Mouse (Mus musculus) spleen, adult 2 months (tissue): ENCODE measurements around the gene Rad9a. TPM values are rescaled to one million over a fixed set of nuclear protein-coding genes. Genes with fewer than 3 reads are reported as not detected.

Source experiments
- DNase-seq, 2 experiments: peaks; one replicate each; pipeline versions ENCODE4 v3.0.0 to v3.0.0-alpha.2; 2012 to 2021; ENCODE audit warnings: low spot score in 2 of 2, low read depth in 1 of 2
- H3K27ac ChIP-seq: fragments of 200-500 bp; 2 replicates; pipeline ENCODE4 v1.5.1; 2012; ENCODE audit warnings: low read length, inconsistent platforms; ENCODE audit not compliant: insufficient read depth
- H3K27me3 ChIP-seq: fragments of 200-500 bp; 2 replicates; pipeline ENCODE4 v1.6.1; 2012; ENCODE audit warnings: mild to moderate bottlenecking, moderate library complexity, low read length, inconsistent platforms; ENCODE audit not compliant: control insufficient read depth, insufficient read depth
- H3K36me3 ChIP-seq: fragments of 200-500 bp; 2 replicates; pipeline ENCODE4 v1.6.1; 2012; ENCODE audit warnings: mild to moderate bottlenecking, low read length, inconsistent platforms; ENCODE audit not compliant: control insufficient read depth, insufficient read depth
- H3K4me1 ChIP-seq: fragments of 200-500 bp; 2 replicates; pipeline ENCODE4 v1.6.1; 2011; ENCODE audit warnings: inconsistent platforms; ENCODE audit not compliant: control insufficient read depth, insufficient read depth, insufficient read length
- H3K4me3 ChIP-seq: fragments of 200-500 bp; 2 replicates; pipeline ENCODE4 v1.5.1; 2011; ENCODE audit warnings: mild to moderate bottlenecking, inconsistent platforms; ENCODE audit not compliant: insufficient read depth, insufficient read length; ENCODE audit errors: extremely low read depth
- CTCF ChIP-seq: fragments of 200-500 bp; IDR thresholded peaks from 2 replicates; pipeline ENCODE4 v1.5.1; 2011; ENCODE audit warnings: mild to moderate bottlenecking, inconsistent platforms; ENCODE audit not compliant: insufficient read depth, insufficient read length, insufficient replicate concordance; ENCODE audit errors: extremely low read depth
- POLR2A ChIP-seq: fragments of 200-500 bp; IDR thresholded peaks from 2 replicates; pipeline ENCODE4 v1.6.1; 2011; ENCODE audit warnings: low read depth, low read length, inconsistent platforms
- WGBS: fragments of 180-500 bp; shearing (Covaris S2); methylation state at CpG from one replicate; pipeline ENCODE4 v1.1.7; 2018; 5-methylcytosine and 5-hydroxymethylcytosine counted together
- polyA plus RNA-seq: library from polyadenylated mRNA; depleted of rRNA; stranded (reverse); fragments of >200 nt; gene quantifications from 2 replicates; pipeline ENCODE4 v1.2.3, GENCODE M21; 2012

Gene Rad9a
- polyA plus RNA-seq, 1 experiment: 53.1 TPM

DNA sequence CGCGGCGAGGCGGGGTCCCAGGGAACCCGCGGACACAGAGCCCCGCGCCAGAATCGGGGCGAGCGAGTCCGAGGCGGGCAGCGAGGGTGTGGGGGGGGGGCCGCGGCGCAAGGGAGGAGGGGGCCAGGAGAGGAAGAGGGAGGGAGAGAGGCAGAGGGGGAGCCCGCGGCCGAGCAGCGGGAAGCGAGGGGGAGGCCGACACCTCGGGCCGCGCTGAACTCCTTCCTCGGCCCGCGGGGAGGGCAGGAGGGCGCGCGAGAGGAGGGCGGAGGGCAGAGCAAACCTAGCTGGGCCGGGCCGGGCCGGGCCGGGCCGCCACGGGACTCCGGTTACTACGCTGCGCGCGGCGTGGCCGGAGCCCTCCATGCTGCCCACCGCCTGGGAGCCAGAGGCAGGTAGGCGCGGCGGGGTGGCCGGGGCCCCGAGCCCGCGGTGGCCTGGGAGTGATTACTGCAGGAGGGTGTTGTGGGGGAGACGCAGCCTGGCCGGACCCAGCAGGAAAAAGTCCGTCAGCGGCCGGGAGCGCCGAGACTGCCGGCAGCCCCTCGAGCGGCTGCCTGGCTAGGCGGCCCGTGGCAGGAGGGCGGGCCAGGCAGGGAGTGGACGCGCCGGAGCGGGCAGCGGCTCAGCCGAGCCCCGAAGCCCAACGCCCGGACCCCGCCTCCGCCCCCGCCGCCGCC lies 13.4 kb upstream of the Rad9a start:
- TF ChIP-seq CTCF (no peak), POLR2A (no peak)
- no peak for DNase-seq
- Histone ChIP-seq H3K4me1 (peaks cover 51% of the 10 kb centered on the region), H3K27me3 (no peaks in the 10 kb centered on the region), H3K4me3 (peak overlapping the region; percentile 88), H3K36me3 (peaks cover 2% of the 10 kb centered on the region; the same call in 1 of the 2 replicates), H3K27ac (peak overlapping the region; percentile 98)
- WGBS: 1% methylated on average over 69 of the region's 81 CpGs

DNA sequence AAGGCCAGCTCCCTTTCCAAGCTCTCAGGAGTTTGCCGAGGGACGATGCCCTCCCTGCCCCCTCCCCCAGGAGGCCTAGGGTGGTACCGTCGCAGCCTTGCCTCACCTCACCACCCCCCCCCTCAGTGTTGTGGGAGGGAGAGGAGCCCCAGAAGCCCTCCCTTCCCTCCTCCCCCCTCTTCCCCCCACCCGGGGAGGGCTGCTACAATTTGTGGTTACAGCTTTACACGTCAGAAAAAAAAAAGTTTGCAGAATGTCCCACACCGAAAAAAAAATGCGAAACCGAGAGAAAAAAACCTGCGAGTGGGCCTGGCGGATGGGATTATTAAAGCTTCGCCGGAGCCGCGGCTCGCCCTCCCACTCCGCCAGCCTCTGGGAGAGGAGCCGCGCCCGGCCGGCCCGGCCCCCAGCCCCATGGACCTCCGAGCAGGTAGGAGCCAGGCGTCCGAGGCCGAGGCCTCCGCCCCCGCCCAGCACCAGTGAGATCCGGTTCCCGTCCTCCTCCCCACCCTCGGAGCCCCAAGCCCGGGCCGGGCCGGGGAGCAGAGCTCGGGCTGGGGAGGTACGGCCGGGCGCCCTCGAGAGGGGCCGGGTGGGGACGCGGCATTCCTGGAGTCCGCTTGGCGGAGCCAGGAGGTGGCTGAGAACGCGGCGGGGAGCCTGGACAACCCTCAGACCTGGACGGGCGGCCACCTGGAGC lies 12.8 kb upstream of the Rad9a start, which contains the start of the genes Clcf1 and AC109138.7:
Gene Clcf1 (plus strand): TSS at position 168 of the 700 bp plus-strand sequence.
Gene AC109138.7 (plus strand): TSS at position 287 of the 700 bp plus-strand sequence.
- peak within 1 kb of the TSS; percentile 88 for H3K4me3 ChIP-seq
- TF ChIP-seq CTCF: 0 out of 2 replicates have a peak, but pooled peaks have one; percentile 8
- TF ChIP-seq POLR2A: no peak
- H3K36me3 ChIP-seq: peaks cover 2% of the 10 kb centered on the region; the same call in 1 of the 2 replicates
- H3K27ac ChIP-seq: peak within 1 kb of the TSS; percentile 98
- WGBS: under 1% methylated on average over 49 of the region's 49 CpGs
- H3K4me1 ChIP-seq: peaks cover 44% of the 10 kb centered on the region
- H3K27me3 ChIP-seq: no peaks in the 10 kb centered on the region
- DNase-seq: peak; percentile 77 to 88

DNA sequence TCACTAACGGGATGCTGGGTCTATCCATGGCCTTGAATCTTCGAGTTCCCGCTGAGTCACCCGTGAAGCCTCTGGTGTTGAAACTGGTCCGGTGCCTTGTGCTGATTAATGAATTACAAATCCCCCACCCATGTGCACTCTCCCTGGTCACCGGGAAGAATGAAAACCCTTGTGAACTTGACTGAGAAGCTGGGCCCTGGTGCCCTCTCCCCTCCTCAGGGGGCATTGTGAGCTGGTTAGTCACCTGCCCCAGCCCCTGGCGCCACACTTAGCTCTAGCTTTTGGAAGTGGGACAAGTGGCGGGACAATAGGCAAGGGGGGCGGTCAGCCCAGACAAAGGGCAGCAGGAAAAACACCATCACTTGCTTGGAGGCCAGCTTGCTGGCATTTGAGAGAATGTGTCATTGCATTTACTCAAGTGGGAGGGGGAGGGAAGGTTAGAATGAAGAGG lies 12.1 kb upstream of the Rad9a start:
- WGBS: 17% methylated on average over 9 of the region's 9 CpGs
- H3K36me3 ChIP-seq: peaks cover 2% of the 10 kb centered on the region; the same call in 1 of the 2 replicates
- peak overlapping the region; percentile 78 for H3K27ac ChIP-seq
- H3K4me3 ChIP-seq: peak overlapping the region; percentile 42; the same call in 1 of the 2 replicates
- no peaks in the 10 kb centered on the region for H3K27me3 ChIP-seq
- no peak for TF ChIP-seq POLR2A
- no peak for TF ChIP-seq CTCF
- peaks cover 46% of the 10 kb centered on the region for H3K4me1 ChIP-seq
- DNase-seq: no peak

DNA sequence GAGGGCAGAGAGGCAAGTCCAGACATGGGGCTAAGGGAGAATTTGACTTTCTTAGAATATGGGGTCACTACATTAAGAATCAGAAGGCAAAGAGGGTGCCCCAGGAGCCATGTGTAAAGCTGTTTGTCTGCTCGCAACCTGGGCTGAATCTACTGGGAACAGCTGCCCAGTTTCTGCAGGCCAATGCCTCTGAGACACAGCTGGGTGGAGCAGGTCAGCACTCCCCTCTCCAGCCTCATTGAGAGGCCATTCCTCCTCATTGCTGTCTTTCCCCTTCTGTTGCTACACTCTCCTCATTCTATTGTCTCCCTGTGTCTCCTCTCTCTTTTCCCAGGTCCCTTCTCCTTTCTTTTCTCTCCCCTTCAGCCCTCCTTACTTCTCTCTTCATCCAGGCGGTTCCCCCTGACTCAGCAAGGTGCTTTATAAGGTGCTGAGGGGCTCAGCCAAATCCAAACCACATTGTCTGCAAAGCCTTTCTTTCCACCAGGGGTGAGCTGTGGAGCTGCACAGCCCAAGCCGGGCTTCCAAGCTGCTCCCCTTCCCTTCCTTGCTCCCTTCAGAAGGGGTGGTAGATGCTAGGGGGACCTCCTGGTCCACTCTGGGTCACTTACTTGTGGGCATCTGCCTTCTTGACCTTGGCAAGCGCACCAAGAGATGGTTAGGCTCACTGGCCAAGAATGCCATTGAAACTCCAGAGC lies 10.6 kb upstream of the Rad9a start:
- Histone ChIP-seq H3K4me1 (peaks cover 32% of the 10 kb centered on the region), H3K27me3 (no peaks in the 10 kb centered on the region)
- 85% methylated on average over 4 of the region's 4 CpGs for WGBS

DNA sequence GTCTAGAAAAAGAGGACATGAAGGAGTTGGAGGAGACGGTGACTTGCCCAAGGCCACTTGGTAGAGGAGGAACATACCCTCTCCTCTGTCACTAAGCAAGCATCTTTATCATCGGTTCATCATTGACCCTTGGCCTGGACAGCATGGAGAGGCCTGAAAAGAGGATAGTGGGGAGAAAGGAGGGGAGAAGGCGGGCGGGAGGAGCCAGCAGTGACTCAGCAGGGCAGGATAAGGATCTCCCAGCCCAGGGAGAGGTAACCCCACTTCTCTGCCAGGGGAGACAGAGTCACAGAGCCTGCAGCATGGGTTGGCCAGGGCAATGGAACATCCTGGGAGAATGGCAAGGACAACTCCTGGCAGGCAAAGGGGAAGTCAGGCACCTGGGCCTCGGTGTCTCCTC lies 7.1 kb upstream of the Rad9a start:
- DNase-seq: no peak
- 81% methylated on average over 5 of the region's 5 CpGs for WGBS
- H3K36me3 ChIP-seq: no peaks in the 10 kb centered on the region
- no peak for TF ChIP-seq POLR2A
- TF ChIP-seq CTCF: no peak
- peaks cover 23% of the 10 kb centered on the region for H3K4me1 ChIP-seq
- H3K4me3 ChIP-seq: no peak overlapping the region
- H3K27ac ChIP-seq: 0 out of 2 replicates have a peak overlapping the region, but pooled peaks have one; percentile 4
- no peaks in the 10 kb centered on the region for H3K27me3 ChIP-seq

More for the DNA sequence above, 10.6 kb upstream of the Rad9a start:
- no peak for DNase-seq
- Histone ChIP-seq H3K36me3 (peaks cover 2% of the 10 kb centered on the region; the same call in 1 of the 2 replicates), H3K27ac (no peak overlapping the region), H3K4me3 (no peak overlapping the region)
- TF ChIP-seq POLR2A (no peak), CTCF (no peak)

DNA sequence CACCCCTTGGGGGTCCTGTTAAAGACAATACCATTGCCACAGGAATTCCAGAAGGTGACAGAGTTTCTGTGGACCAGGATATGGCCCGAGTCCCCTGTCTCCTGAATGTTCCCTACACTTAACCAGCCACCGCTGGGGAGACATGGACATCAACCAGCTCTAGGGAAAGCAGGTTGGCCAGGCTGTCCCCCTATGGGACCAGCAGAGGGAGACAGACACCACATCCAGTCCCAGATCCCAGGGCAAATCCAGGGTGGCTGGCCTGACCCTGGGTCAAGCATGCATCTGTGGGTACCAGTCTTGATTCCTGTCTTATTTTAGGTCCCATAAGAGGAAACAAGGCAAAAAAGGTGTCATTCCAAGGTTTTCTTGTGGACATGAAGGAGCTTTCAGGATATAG lies 5.5 kb upstream of the Rad9a start:
- Histone ChIP-seq H3K4me1 (peaks cover 25% of the 10 kb centered on the region), H3K36me3 (no peaks in the 10 kb centered on the region), H3K27me3 (no peaks in the 10 kb centered on the region), H3K27ac (no peak overlapping the region), H3K4me3 (no peak overlapping the region)
- peak in 1 of 2 experiments; percentile 62 for DNase-seq
- 7% methylated on average over 2 of the region's 2 CpGs for WGBS
- TF ChIP-seq POLR2A (no peak), CTCF (peak; percentile 97)
